Mouse (Mus musculus) retina, postnatal 7 days (tissue): ENCODE measurements around the gene Egfl8.

Source experiments
- DNase-seq: peaks from one replicate; pipeline ENCODE4 v3.0.0-alpha.2; 2012; ENCODE audit warnings: low read depth, low spot score

Egfl8 gene

GRCm38 (mm10) chr17:34578070-34578469, 37.7 kb downstream of the Egfl8 start:
- DNase-seq: no peak

- DNase-seq: no peak
Observed at GRCm38 (mm10) chr17:34576577-34576976, 39.2 kb downstream of the Egfl8 start.

DNA sequence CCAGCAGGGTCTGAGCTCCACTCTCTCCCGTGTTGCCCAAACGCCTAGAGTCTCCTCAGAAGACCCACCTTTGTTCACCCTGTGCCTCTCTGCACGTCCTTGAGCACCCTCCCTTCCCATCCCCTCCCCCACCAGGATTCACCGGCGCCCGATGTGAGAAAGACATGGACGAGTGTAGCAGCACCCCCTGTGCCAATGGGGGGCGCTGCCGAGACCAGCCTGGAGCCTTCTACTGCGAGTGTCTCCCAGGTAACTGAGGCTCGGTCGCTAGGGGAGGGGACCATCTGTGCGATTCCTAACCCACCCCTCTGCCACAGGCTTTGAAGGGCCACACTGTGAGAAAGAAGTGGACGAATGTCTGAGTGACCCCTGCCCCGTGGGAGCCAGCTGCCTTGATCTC, 43.4 kb downstream of the Egfl8 start:
- DNase-seq: no peak

DNA sequence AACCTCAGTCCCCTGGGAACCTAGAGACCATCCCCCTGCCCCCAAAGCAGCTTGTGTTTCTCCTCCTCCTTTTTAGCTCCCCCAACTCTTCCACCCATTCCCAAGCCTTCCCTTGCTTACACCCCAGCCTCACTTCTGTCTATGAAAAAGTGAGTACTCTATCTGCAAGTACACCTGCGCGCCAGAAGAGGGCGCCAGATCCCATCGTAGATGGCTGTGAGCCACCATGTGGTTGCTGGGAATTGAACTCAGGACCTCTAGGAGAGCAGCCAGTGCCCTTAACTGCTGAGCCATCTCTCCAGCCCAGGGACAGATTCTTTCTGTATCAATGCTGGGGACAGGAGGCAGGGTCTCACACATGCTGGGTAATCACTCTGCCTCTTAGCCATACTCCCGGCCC, 43.9 kb downstream of the Egfl8 start:
- no peak for DNase-seq

DNA sequence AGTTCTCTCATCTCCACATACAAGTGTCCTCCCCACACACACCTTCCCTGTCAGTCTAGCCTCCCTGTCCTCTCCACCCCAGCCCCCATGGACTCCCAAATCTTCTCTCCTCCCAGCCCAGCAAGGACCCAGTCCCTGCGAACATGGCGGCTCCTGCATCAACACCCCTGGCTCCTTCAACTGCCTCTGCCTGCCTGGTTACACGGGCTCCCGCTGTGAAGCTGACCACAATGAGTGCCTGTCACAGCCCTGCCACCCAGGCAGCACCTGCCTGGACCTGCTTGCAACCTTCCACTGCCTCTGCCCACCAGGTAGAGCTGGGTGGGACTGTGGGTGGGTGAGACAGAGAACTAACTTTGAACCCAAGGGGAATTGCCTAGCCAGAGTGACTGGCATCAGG, 45.9 kb downstream of the Egfl8 start:
- no peak for DNase-seq

- DNase-seq: no peak
Observed at GRCm38 (mm10) chr17:34568421-34568820, 47.4 kb downstream of the Egfl8 start.

GRCm38 (mm10) chr17:34567311-34567710, 48.5 kb downstream of the Egfl8 start:
- DNase-seq: no peak

DNA sequence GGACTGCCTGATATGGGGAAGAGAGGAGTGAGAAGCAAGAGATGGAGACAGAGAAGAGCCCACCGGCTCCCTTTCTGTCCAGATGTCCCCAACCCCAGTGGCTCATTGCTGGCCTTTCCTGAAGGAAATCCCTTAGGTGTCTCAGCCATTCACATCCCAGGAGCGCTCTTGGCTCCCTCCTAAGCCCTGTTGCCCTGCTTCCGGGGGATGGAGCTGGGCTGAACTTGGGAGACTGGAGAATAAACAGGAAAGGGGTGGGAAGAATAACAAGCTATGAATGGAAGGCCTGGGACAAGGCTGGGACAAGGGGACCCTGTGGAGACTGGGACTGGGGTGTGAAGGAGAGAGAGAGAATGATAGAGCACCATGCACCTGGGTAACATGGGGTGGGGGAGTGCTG, 51.0 kb downstream of the Egfl8 start:
- DNase-seq: no peak

- DNase-seq: no peak
Observed at GRCm38 (mm10) chr17:34564003-34564421, 51.8 kb downstream of the Egfl8 start, which contains the start of gene Notch4. Gene Notch4, plus strand, starts transcription at chr17:34564268.

DNA sequence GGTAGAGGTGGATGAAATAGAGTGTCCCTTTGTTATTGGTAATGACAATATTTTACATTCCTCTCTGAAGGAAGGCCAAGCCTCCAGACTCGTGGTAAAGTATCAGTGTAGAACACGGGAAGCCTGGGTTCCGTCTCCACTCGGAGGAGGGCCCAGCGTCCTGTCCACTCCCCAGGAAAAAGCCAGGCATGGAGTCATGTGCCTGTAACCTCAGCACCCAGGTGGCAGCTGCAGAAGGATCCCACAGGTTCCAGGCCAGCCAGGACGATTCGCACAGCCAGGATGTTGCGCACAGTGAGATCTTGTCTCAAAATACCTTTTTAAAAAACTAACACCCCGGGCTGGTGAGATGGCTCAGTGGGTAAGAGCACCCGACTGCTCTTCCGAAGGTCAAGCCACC, 52.4 kb downstream of the Egfl8 start:
- no peak for DNase-seq
